Mouse (Mus musculus) kidney, adult 18-20 months (tissue): ENCODE measurements around the gene Lhx2.

ENCODE experiments used
- DNase-seq: peaks from one replicate; pipeline ENCODE4 v3.0.0; 2021

Gene Lhx2

GRCm38 (mm10) chr2:38367023-38367422, 27.9 kb downstream of the Lhx2 start:
- DNase-seq: no peak

- no peak for DNase-seq
Observed at GRCm38 (mm10) chr2:38367852-38368251, 28.8 kb downstream of the Lhx2 start.

GRCm38 (mm10) chr2:38368746-38369330, 29.8 kb downstream of the Lhx2 start:
- DNase-seq: peak; percentile 53

GRCm38 (mm10) chr2:38375606-38376304, 36.7 kb downstream of the Lhx2 start:
- DNase-seq: peak; percentile 71

- no peak for DNase-seq
Observed at GRCm38 (mm10) chr2:38377254-38377653, 38.2 kb downstream of the Lhx2 start.

- DNase-seq: no peak
Observed at GRCm38 (mm10) chr2:38378346-38378745, 39.3 kb downstream of the Lhx2 start.

GRCm38 (mm10) chr2:38378849-38379545, 39.9 kb downstream of the Lhx2 start:
- DNase-seq: peak; percentile 36

GRCm38 (mm10) chr2:38379546-38379870, 40.4 kb downstream of the Lhx2 start:
- no peak for DNase-seq

- no peak for DNase-seq
Observed at GRCm38 (mm10) chr2:38380136-38381083, 41.3 kb downstream of the Lhx2 start.

- no peak for DNase-seq
Observed at GRCm38 (mm10) chr2:38387568-38388262, 48.6 kb downstream of the Lhx2 start.

- no peak for DNase-seq
Observed at GRCm38 (mm10) chr2:38394977-38395868, 56.1 kb downstream of the Lhx2 start.

GRCm38 (mm10) chr2:38395869-38396236, 56.8 kb downstream of the Lhx2 start:
- DNase-seq: no peak

- DNase-seq: no peak
Observed at GRCm38 (mm10) chr2:38397306-38397705, 58.2 kb downstream of the Lhx2 start.

GRCm38 (mm10) chr2:38397882-38398281, 58.8 kb downstream of the Lhx2 start:
- DNase-seq: no peak

GRCm38 (mm10) chr2:38402611-38403010, 63.5 kb downstream of the Lhx2 start:
- DNase-seq: no peak

- DNase-seq: no peak
Observed at GRCm38 (mm10) chr2:38403231-38403630, 64.2 kb downstream of the Lhx2 start.

- no peak for DNase-seq
Observed at GRCm38 (mm10) chr2:38404007-38404596, 65.0 kb downstream of the Lhx2 start.

- DNase-seq: no peak
Observed at GRCm38 (mm10) chr2:38405356-38405755, 66.3 kb downstream of the Lhx2 start.

GRCm38 (mm10) chr2:38409309-38409708, 70.2 kb downstream of the Lhx2 start:
- no peak for DNase-seq

- no peak for DNase-seq
Observed at GRCm38 (mm10) chr2:38410227-38410626, 71.1 kb downstream of the Lhx2 start.

GRCm38 (mm10) chr2:38412599-38413177, 73.6 kb downstream of the Lhx2 start:
- no peak for DNase-seq
